Mouse (Mus musculus): ENCODE data around the gene Hsd17b13.

DNA sequence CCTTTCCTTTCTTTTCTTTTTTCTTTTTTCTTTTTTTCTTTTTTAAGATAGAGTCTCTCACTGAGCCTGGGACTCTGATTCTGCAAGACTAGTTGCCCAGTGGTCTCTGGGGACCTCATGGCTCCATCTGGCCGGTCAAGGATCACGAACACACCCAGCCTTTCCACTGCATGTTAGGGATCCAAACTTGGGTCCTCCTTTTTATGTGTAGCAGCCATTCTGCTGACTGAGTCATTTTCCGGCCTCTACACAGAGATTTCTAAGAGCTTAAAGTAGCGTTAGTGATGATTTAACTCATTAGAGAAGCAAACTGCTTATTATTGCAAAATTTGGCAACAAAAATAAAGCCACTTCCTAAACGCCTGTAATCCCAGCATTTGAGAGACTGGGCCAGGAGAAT lies 54.8 kb downstream of the Hsd17b13 start:
- no peak for TF ChIP-seq POLR2A (IDR thresholded peaks at IDR 0.05; ENCODE audit: insufficient read depth, low read depth, low read length)
- TF ChIP-seq CTCF (IDR thresholded peaks at IDR 0.05): no peak
- TF ChIP-seq EP300 (IDR thresholded peaks at IDR 0.05; ENCODE audit: insufficient read depth, low read depth, low read length): no peak

Measured in heart, adult 2 months (tissue).